Mouse (Mus musculus) fat pad, adult 2 months (tissue): ENCODE measurements around the gene Gabra2.

Experiments used
- DNase-seq: peaks from one replicate; pipeline ENCODE4 v3.0.0-alpha.2; 2011; ENCODE audit warnings: low read depth, low spot score; ENCODE audit errors: extremely low read depth

Gabra2 gene

GRCm38 (mm10) chr5:71095725-71096607 lies at the start of gene Gabra2:
Gene Gabra2 (minus strand): TSS chr5:71095849.
- no peak for DNase-seq

- DNase-seq: no peak
Measured at GRCm38 (mm10) chr5:71136691-71137090, 41.0 kb upstream of the Gabra2 start.

- no peak for DNase-seq
Measured at GRCm38 (mm10) chr5:71135840-71136239, 40.2 kb upstream of the Gabra2 start.

GRCm38 (mm10) chr5:71127721-71128120 lies 32.1 kb upstream of the Gabra2 start:
- no peak for DNase-seq

- no peak for DNase-seq
Measured at GRCm38 (mm10) chr5:71115216-71115615, 19.6 kb upstream of the Gabra2 start.

- DNase-seq: no peak
Measured at GRCm38 (mm10) chr5:71095180-71095579, 469 bp downstream of the Gabra2 start.

GRCm38 (mm10) chr5:71094776-71095175 lies 873 bp downstream of the Gabra2 start:
- no peak for DNase-seq

GRCm38 (mm10) chr5:71093807-71094206 lies 1.8 kb downstream of the Gabra2 start:
- no peak for DNase-seq

- no peak for DNase-seq
Measured at GRCm38 (mm10) chr5:71092475-71092874, 3.2 kb downstream of the Gabra2 start.

- DNase-seq: no peak
Measured at GRCm38 (mm10) chr5:71091926-71092325, 3.7 kb downstream of the Gabra2 start.

GRCm38 (mm10) chr5:71078861-71079260 lies 16.8 kb downstream of the Gabra2 start:
- no peak for DNase-seq

GRCm38 (mm10) chr5:71061696-71062095 lies 34.0 kb downstream of the Gabra2 start:
- no peak for DNase-seq

- no peak for DNase-seq
Measured at GRCm38 (mm10) chr5:71058047-71058446, 37.6 kb downstream of the Gabra2 start.

GRCm38 (mm10) chr5:71037352-71037751 lies 58.3 kb downstream of the Gabra2 start:
- DNase-seq: no peak

GRCm38 (mm10) chr5:71025956-71026355 lies 69.7 kb downstream of the Gabra2 start:
- no peak for DNase-seq

GRCm38 (mm10) chr5:71011751-71012150 lies 83.9 kb downstream of the Gabra2 start:
- no peak for DNase-seq

- no peak for DNase-seq
Measured at GRCm38 (mm10) chr5:71011271-71011670, 84.4 kb downstream of the Gabra2 start.

GRCm38 (mm10) chr5:71010797-71011196 lies 84.9 kb downstream of the Gabra2 start:
- no peak for DNase-seq

GRCm38 (mm10) chr5:70995617-70996325 lies 99.9 kb downstream of the Gabra2 start:
- no peak for DNase-seq

- no peak for DNase-seq
Measured at GRCm38 (mm10) chr5:70993281-70993680, 102.4 kb downstream of the Gabra2 start.

- DNase-seq: no peak
Measured at GRCm38 (mm10) chr5:70990891-70991290, 104.8 kb downstream of the Gabra2 start.
